Mouse (Mus musculus): ENCODE measurements around the gene Mtss1l. TPM values are rescaled to one million over a fixed set of nuclear protein-coding genes. Genes with fewer than 3 reads are reported as not detected.

Mtss1l gene
- polyA plus RNA-seq, 1 experiment from 2014 or later = 39.9 TPM

DNA sequence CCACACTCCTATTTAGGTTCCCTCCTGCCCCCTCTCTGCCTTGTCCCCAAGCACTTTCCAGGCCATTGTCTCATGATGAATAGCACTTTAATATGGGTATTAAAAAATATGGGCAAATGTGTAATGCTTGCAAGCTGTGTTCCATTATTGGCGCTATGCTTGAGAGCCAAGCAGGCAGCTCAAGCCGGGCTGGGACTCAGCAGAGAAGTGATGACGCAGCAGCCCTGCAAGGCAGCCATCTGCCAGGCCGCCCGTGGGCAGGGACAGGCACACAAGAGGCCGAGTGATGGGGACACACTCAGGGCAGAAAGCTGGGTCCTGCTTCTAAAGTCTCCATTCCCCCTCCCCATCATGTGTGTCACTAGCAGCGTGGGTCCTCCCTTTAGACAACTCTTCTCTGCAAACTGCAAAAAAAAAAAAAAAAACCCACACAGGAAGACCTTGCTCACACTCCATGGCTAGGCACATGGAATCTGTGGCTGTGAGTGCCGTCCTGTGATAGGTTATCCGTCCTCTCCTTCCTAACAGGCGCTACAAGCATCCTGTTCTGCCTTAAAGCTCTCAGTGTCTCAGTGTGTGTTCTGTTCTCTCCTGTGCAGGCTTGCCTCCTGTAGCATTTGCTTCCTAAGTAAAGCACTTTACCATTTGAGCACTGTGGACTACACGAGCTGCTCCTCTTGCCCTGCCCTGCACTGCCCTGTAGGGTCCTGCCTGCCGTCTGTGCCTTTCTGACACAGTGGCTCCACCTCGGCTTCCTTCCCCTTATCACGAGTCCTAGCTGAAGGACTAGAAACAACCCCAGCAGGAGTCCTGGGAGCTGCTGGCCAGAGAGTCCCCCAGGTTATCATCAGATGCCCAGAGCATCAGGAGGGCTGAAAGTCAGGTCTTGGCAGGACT, 15.6 kb upstream of the Mtss1l start:
- WGBS = 48% methylated on average over 14 of the region's 14 CpGs
- no peak for TF ChIP-seq CTCF (IDR thresholded peaks at IDR 0.05; ENCODE audit: low read depth)
- H3K27me3 ChIP-seq (ENCODE audit: insufficient read depth, low read length) = no peaks in the 10 kb centered on the region
- H3K4me2 ChIP-seq = no peak overlapping the region
- ATAC-seq (ENCODE audit: insufficient read depth) (no peak), DNase-seq (peak; percentile 72)
- no peak overlapping the region for H3K9ac ChIP-seq
- peaks cover 44% of the 10 kb centered on the region for H3K4me1 ChIP-seq (ENCODE audit: insufficient read depth)
- peaks cover 3% of the 10 kb centered on the region; the same call in 1 of the 2 replicates for H3K36me3 ChIP-seq (ENCODE audit: insufficient read depth)
- H3K27ac ChIP-seq (ENCODE audit: low read depth) = peak overlapping the region; percentile 75; the same call in 1 of the 2 replicates
- H3K9me3 ChIP-seq (ENCODE audit: low read depth, low read length) = no peaks in the 10 kb centered on the region
- H3K4me3 ChIP-seq (ENCODE audit: low read depth, low read length) = no peak overlapping the region

DNA sequence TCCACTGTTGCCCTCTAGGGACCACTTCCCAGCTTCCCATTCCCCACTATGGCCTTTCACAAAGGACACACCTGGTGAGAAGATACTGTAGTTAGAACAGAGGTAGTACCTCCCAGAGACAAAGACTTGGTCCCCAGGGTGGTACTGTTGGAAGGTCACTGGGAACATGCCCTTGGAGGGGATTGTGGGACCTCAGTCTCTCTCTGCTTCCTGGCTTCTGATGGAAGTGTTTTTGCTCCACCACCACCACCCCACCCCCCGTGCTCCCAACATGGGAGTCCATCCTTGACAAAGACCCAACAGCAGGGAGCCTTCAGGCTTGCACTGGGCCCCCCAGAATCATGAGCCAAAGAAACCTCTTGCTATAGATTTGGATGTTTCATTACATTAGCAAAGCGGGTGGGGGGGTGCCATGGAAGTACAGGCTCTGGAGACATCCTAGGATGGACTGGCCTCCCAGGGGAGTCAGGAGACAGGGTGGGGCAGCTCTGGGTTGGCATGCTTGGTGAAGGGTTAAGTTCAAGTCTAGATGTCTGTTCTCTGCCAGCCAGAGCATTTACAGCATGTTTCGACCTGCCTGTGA, 14.9 kb upstream of the Mtss1l start:
- Histone ChIP-seq H3K4me3 (ENCODE audit: low read depth, low read length) (no peak overlapping the region), H3K27me3 (ENCODE audit: insufficient read depth, low read length) (no peaks in the 10 kb centered on the region), H3K36me3 (ENCODE audit: insufficient read depth) (peaks cover 3% of the 10 kb centered on the region; the same call in 1 of the 2 replicates), H3K9ac (no peak overlapping the region), H3K27ac (ENCODE audit: low read depth) (peak overlapping the region; percentile 75; the same call in 1 of the 2 replicates), H3K9me3 (ENCODE audit: low read depth, low read length) (no peaks in the 10 kb centered on the region), H3K4me2 (no peak overlapping the region), H3K4me1 (ENCODE audit: insufficient read depth) (peaks cover 49% of the 10 kb centered on the region)
- no peak for TF ChIP-seq CTCF (IDR thresholded peaks at IDR 0.05; ENCODE audit: low read depth)
- no peak for ATAC-seq (ENCODE audit: insufficient read depth)
- DNase-seq = no peak
- WGBS = 84% methylated on average over 3 of the region's 3 CpGs

DNA sequence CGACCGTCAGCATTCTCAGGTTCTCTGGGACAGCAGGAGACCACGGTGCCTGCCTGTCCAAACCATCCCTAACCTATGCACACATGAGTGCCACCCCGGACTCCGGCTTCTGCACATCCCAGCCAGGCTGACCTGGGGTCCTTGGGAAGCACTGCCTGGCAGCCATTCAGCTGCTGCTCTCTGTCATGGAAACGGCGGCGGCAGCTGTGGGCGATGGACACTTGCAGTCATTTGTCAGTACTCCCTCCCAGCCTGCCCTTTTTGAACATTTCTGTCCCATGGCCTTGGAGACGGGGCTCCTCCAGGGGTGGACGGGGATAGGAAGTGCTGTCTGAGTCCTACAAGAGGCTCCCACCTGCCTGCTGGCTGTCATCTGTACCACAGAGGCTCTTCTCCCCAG, 12.8 kb upstream of the Mtss1l start:
- no peak for ATAC-seq (ENCODE audit: insufficient read depth)
- Histone ChIP-seq H3K9me3 (ENCODE audit: low read depth, low read length) (no peaks in the 10 kb centered on the region), H3K4me3 (ENCODE audit: low read depth, low read length) (no peak overlapping the region), H3K4me1 (ENCODE audit: insufficient read depth) (peaks cover 43% of the 10 kb centered on the region), H3K27me3 (ENCODE audit: insufficient read depth, low read length) (no peaks in the 10 kb centered on the region), H3K36me3 (ENCODE audit: insufficient read depth) (peaks cover 15% of the 10 kb centered on the region), H3K4me2 (no peak overlapping the region), H3K27ac (ENCODE audit: low read depth) (no peak overlapping the region), H3K9ac (no peak overlapping the region)
- no peak for TF ChIP-seq CTCF (IDR thresholded peaks at IDR 0.05; ENCODE audit: low read depth)
- 73% methylated on average over 11 of the region's 11 CpGs for WGBS
- DNase-seq = no peak

DNA sequence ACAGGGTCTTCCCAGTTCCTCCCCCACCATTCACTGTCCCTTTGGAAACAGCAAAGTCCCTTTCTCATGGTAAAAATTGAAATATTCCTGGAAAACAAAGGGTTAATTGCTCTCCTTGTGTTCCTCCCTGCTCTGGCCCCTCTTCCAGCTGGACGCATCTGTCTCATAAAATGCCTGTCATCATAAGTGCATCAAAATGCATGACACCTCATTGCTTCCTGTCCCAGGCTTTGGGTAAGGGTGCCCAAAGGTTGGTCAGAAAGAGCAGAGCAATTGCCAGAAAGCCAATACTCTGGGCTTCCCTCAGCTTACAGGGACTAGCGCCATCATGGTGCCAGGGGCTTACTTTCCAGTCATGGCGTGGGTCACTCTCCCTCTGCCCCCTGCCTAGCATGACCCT, 10.7 kb upstream of the Mtss1l start:
- no peak overlapping the region for H3K9ac ChIP-seq
- 31% methylated on average over 3 of the region's 3 CpGs for WGBS
- ATAC-seq (ENCODE audit: insufficient read depth) (peak; percentile 68), DNase-seq (peak; percentile 86)
- no peaks in the 10 kb centered on the region for H3K27me3 ChIP-seq (ENCODE audit: insufficient read depth, low read length)
- H3K4me2 ChIP-seq = no peak overlapping the region
- H3K4me3 ChIP-seq (ENCODE audit: low read depth, low read length) = no peak overlapping the region
- H3K27ac ChIP-seq (ENCODE audit: low read depth) = peak overlapping the region; percentile 93
- H3K4me1 ChIP-seq (ENCODE audit: insufficient read depth) = peaks cover 27% of the 10 kb centered on the region
- TF ChIP-seq CTCF (IDR thresholded peaks at IDR 0.05; ENCODE audit: low read depth) = 0 out of 2 replicates have a peak, but pooled peaks have one; percentile 2
- no peaks in the 10 kb centered on the region for H3K9me3 ChIP-seq (ENCODE audit: low read depth, low read length)
- peaks cover 18% of the 10 kb centered on the region for H3K36me3 ChIP-seq (ENCODE audit: insufficient read depth)

DNA sequence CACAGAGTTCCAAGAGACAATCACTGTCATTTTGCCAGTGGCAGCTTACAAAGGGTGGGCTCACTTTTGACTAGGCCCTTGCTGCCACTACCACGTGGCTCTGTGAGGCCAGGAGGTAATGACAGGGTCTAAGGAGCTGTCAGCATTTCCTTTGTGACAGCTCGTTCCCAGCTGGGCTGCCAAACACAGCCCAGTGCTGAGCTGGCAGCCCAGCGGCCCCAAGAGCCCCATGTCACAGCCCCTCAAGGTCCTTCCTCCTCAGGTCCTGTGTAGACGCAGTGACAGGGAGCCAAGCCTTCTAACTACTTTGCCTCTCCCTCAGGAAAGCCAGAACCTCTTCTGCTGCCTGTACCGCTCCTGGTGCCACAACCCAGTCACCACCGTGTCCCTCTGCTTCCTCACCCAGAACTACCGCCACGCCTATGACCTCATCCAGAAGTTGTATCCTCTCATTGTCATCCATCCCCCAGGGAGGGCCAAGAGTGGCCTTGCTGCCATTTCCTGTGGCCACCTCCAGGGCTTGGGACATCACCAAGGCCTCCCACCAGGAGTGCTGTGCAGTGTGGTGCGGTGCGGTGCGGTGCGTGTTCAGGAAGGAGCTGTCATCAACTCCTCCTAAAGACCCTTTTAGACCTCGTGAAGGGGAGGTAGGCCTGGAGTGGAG, 9.9 kb upstream of the Mtss1l start:
- Histone ChIP-seq H3K36me3 (ENCODE audit: insufficient read depth) (peaks cover 20% of the 10 kb centered on the region), H3K27me3 (ENCODE audit: insufficient read depth, low read length) (no peaks in the 10 kb centered on the region), H3K4me1 (ENCODE audit: insufficient read depth) (peaks cover 27% of the 10 kb centered on the region), H3K4me2 (no peak overlapping the region), H3K4me3 (ENCODE audit: low read depth, low read length) (no peak overlapping the region), H3K27ac (ENCODE audit: low read depth) (peak overlapping the region; percentile 93), H3K9me3 (ENCODE audit: low read depth, low read length) (no peaks in the 10 kb centered on the region), H3K9ac (no peak overlapping the region)
- peak; percentile 50 for TF ChIP-seq CTCF (IDR thresholded peaks at IDR 0.05; ENCODE audit: low read depth)
- ATAC-seq (ENCODE audit: insufficient read depth) (peak; percentile 82), DNase-seq (peak; percentile 79)
- WGBS = 46% methylated on average over 13 of the region's 13 CpGs

DNA sequence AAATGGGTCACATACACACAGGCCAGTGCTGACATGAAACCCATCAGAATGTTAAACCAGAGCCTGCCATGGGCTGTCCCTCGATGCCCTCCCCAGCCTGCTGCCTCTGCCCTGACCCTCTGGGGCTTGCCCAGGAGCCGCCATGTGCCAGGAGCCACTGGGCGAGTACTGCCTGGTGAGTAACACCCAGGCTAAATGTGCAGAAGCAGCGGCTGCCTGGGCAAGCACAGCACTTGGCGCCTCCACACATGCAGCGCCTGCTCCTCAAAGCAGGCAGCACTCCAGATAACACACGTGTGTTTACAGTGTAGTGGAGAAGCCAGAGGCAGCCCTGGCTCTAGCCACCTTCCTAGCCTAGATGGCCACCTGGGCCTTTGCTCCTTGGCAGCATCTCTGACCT, 8.2 kb upstream of the Mtss1l start:
- Histone ChIP-seq H3K4me1 (ENCODE audit: insufficient read depth) (peaks cover 42% of the 10 kb centered on the region), H3K9ac (no peak overlapping the region)
- TF ChIP-seq CTCF (IDR thresholded peaks at IDR 0.05; ENCODE audit: low read depth) = no peak

More for the DNA sequence above, 8.2 kb upstream of the Mtss1l start:
- Histone ChIP-seq H3K27ac (ENCODE audit: low read depth) (no peak overlapping the region), H3K27me3 (ENCODE audit: insufficient read depth, low read length) (no peaks in the 10 kb centered on the region), H3K4me3 (ENCODE audit: low read depth, low read length) (no peak overlapping the region), H3K9me3 (ENCODE audit: low read depth, low read length) (no peaks in the 10 kb centered on the region), H3K4me2 (no peak overlapping the region), H3K36me3 (ENCODE audit: insufficient read depth) (peaks cover 22% of the 10 kb centered on the region)
- DNase-seq = no peak
- ATAC-seq (ENCODE audit: insufficient read depth) = no peak
- 73% methylated on average over 7 of the region's 7 CpGs for WGBS

Data from lung, embryonic 14.5 days (tissue).